Mouse (Mus musculus) telencephalon, adult 2 months (tissue): ENCODE measurements around the gene Sema3f.

ENCODE experiments used
- DNase-seq: peaks from one replicate; pipeline ENCODE4 v3.0.0-alpha.2; 2011; ENCODE audit warnings: low read depth, low spot score

Gene Sema3f

GRCm38 (mm10) chr9:107662342-107662741 is 47.9 kb downstream of the Sema3f start:
- no peak for DNase-seq

- DNase-seq: no peak
Measured at GRCm38 (mm10) chr9:107660777-107661176, 49.5 kb downstream of the Sema3f start.

- no peak for DNase-seq
Measured at GRCm38 (mm10) chr9:107659961-107660360, 50.3 kb downstream of the Sema3f start.

GRCm38 (mm10) chr9:107659551-107659950 is 50.7 kb downstream of the Sema3f start:
- no peak for DNase-seq

GRCm38 (mm10) chr9:107658096-107658495 is 52.2 kb downstream of the Sema3f start:
- no peak for DNase-seq

GRCm38 (mm10) chr9:107657144-107657543 is 53.1 kb downstream of the Sema3f start:
- no peak for DNase-seq

- no peak for DNase-seq
Measured at GRCm38 (mm10) chr9:107654585-107654984, 55.7 kb downstream of the Sema3f start.

- no peak for DNase-seq
Measured at GRCm38 (mm10) chr9:107653474-107653873, 56.8 kb downstream of the Sema3f start.

GRCm38 (mm10) chr9:107650708-107651481 is 59.4 kb downstream of the Sema3f start:
- DNase-seq: no peak

GRCm38 (mm10) chr9:107650225-107650624 is 60.0 kb downstream of the Sema3f start:
- no peak for DNase-seq

- no peak for DNase-seq
Measured at GRCm38 (mm10) chr9:107648767-107649166, 61.5 kb downstream of the Sema3f start.

- no peak for DNase-seq
Measured at GRCm38 (mm10) chr9:107646975-107647374, 63.3 kb downstream of the Sema3f start.

GRCm38 (mm10) chr9:107645577-107645976 is 64.7 kb downstream of the Sema3f start:
- DNase-seq: no peak

- DNase-seq: no peak
Measured at GRCm38 (mm10) chr9:107645153-107645510, 65.1 kb downstream of the Sema3f start.

- DNase-seq: peak; percentile 78
Measured at GRCm38 (mm10) chr9:107644495-107645152, 65.7 kb downstream of the Sema3f start.

- DNase-seq: no peak
Measured at GRCm38 (mm10) chr9:107643544-107644214, 66.6 kb downstream of the Sema3f start.

- no peak for DNase-seq
Measured at GRCm38 (mm10) chr9:107641666-107642065, 68.6 kb downstream of the Sema3f start.

GRCm38 (mm10) chr9:107640257-107640772 is 70.0 kb downstream of the Sema3f start:
- DNase-seq: no peak

- no peak for DNase-seq
Measured at GRCm38 (mm10) chr9:107637070-107637469, 73.2 kb downstream of the Sema3f start.

GRCm38 (mm10) chr9:107635279-107636028 is 74.8 kb downstream of the Sema3f start, which contains the start of gene Gnai2:
Gnai2 (minus strand) TSS chr9:107635367.
- peak; percentile 93 for DNase-seq
